Comparison of ENCODE assay signal across 9 mouse cellular contexts in the genomic region with DNA sequence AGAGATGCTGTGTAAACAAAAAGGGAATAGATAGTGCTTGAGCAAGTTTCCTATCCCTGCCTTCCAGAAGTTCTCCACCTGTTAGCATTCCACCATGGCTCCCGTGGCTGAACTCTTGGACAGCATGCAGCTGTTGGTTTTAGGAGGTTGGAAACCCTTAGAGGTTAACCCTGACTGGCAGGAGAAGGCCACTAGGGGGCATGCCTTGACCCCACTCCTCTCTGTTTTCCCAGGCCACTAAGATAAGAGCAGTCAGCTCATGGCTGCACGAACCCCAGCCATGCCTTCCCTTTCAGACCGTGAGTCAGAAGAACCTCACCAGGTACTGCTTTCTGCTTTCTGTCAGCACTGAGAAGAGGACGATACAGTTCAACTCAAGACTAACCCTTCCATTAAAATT. TPM values are rescaled to one million over a fixed set of nuclear protein-coding genes. Genes with fewer than 3 reads are reported as not detected.
DNase-seq lines count a peak whose midpoint lies in the region; ATAC-seq and TF ChIP-seq lines count a peak whose summit lies in the region.
"Had no signal": no experiment of that assay in that cellular context is flagged by ENCODE, and none has a peak within 500 bp of the region (broad histone marks: within the 10 kb centered on the region; RNA-seq: fewer than 3 reads in every experiment).

No protein-coding gene starts in this region.

- intact Hi-C loops in left cerebral cortex, postnatal 10 days (cut with DNase I): loop anchor here (10.0 kb wide), 1 partner anchor 215 kb away; no protein-coding TSS in a partner anchor

- 75% methylated on average over 4 of the region's 4 CpGs for WGBS in liver, adult 2 months

- no peak for ATAC-seq in inflammation-experienced regulatory T-cells, adult 6 months

- H3K9ac ChIP-seq in liver, adult 2 months (ENCODE audit: low read depth, low read length): no peak overlapping the region

- peak; percentile 37 for DNase-seq in embryo, embryonic 10 days (ENCODE audit: low spot score)
- DNase-seq in embryo, embryonic 11 days: no peak
- peak; percentile 24 for DNase-seq in 3T3-L1 (ENCODE audit: low read depth, low spot score)
- DNase-seq in brain, adult 2 months (ENCODE audit: low read depth, low spot score): peak; percentile 22
- DNase-seq in liver, adult 2 months (ENCODE audit: extremely low read depth, low read depth, low spot score): peak; percentile 6
- no peak for DNase-seq in right cerebral cortex, adult 18-20 months
- no peak for DNase-seq in left cerebral cortex, postnatal 10 days (ENCODE audit: extremely low spot score in 1 of 2, low spot score in 2 of 2)

- no peak overlapping the region for H3K4me3 ChIP-seq in liver, adult 2 months (ENCODE audit: insufficient read depth, low read depth, low read length)
- H3K4me3 ChIP-seq: megakaryocyte, embryonic 14.5 days had no signal

- TF ChIP-seq CTCF in liver, adult 2 months (IDR thresholded peaks at IDR 0.05; ENCODE audit: low read depth, low read length): peak; percentile 47

- TF ChIP-seq POLR2A in liver, adult 2 months (IDR thresholded peaks at IDR 0.05; ENCODE audit: extremely low read depth, insufficient read depth, low read length): no peak

- H3K4me1 ChIP-seq in liver, adult 2 months (ENCODE audit: control insufficient read depth, insufficient read depth, low read length): no peaks in the 10 kb centered on the region

- H3K27ac ChIP-seq in liver, adult 2 months (replicated peaks; ENCODE audit: insufficient read depth, low read depth, low read length): no peak overlapping the region

- peaks cover 14% of the 10 kb centered on the region; the same call in 1 of the 2 replicates for H3K36me3 ChIP-seq in liver, adult 2 months (ENCODE audit: control insufficient read depth, insufficient read depth, low read length)

- no peaks in the 10 kb centered on the region for H3K27me3 ChIP-seq in liver, adult 2 months (ENCODE audit: control insufficient read depth, insufficient read depth, low read length)
- H3K27me3 ChIP-seq: megakaryocyte, embryonic 14.5 days had no signal

- H3K79me2 ChIP-seq in liver, adult 2 months (ENCODE audit: control insufficient read depth, insufficient read depth, low read length): no peaks in the 10 kb centered on the region

RNA-seq across cellular contexts. Expression of a gene that starts 30.8 kb away (rescaled TPM):
- total RNA-seq in liver, adult 2 months (2014; rRNA removed): 16.6 and 18.6 TPM in 2 replicates
- 6.8 and 7.8 TPM in 2 replicates for polyA plus RNA-seq in liver, adult 2 months (2012; rRNA removed)
- polyA plus RNA-seq in inflammation-experienced regulatory T-cells, adult 6 months (2017; shearing (Covaris generic)): 10 to 100 TPM; 24.8 to 26.8 (median 25.1) TPM
- total RNA-seq in left cerebral cortex, postnatal 10 days (2021): 10 to 100 TPM; 22.7 to 28.1 TPM

RNA-seq across cellular contexts. Expression of a gene that starts 55.0 kb away (rescaled TPM):
- total RNA-seq in liver, adult 2 months (2014; rRNA removed): 1.8 TPM in 1 of 2 replicates, not detected in the other
- 0.42 TPM in 1 of 2 replicates, not detected in the other for polyA plus RNA-seq in liver, adult 2 months (2012; rRNA removed)
- under 1 TPM in 1 of 3 experiments, not detected in 2; 0.47 TPM for polyA plus RNA-seq in inflammation-experienced regulatory T-cells, adult 6 months (2017; shearing (Covaris generic))
- 100 to 1,000 TPM; 187 to 195 TPM for total RNA-seq in left cerebral cortex, postnatal 10 days (2021)

Comparison
In these comparisons a context has a peak if more than half of its experiments do, and no peak if none do; other contexts are left out.
1. DNase-seq: peak in embryo, embryonic 10 days (single experiment), 3T3-L1 (single experiment), brain, adult 2 months (single experiment) and liver, adult 2 months (single experiment); none in embryo, embryonic 11 days (single experiment), right cerebral cortex, adult 18-20 months (single experiment) and left cerebral cortex, postnatal 10 days (0 of 2).
2. RNA of a gene that starts 55.0 kb away (total RNA-seq): 187 to 195 TPM in left cerebral cortex, postnatal 10 days; 1.8 TPM in liver, adult 2 months; every median in the first group is over 10 times any median in the second.